Mouse (Mus musculus) embryonic fibroblast, embryonic 13.5 days (primary cell): ENCODE measurements around the gene Jpt1.

ENCODE experiments used
- CTCF ChIP-seq: IDR thresholded peaks from 2 replicates; pipeline ENCODE4 v1.5.1; 2011; ENCODE audit warnings: mild to moderate bottlenecking, control low read depth, low read length, moderate library complexity, borderline replicate concordance; ENCODE audit not compliant: insufficient read depth
- POLR2A ChIP-seq: IDR thresholded peaks from 2 replicates; pipeline ENCODE4 v1.6.1; 2011; ENCODE audit warnings: low read depth, mild to moderate bottlenecking, control low read depth, low read length, moderate library complexity

GRCm38 (mm10) chr11:115521080-115521479, 6.9 kb upstream of the Jpt1 start:
- TF ChIP-seq POLR2A (no peak), CTCF (no peak)
